Mouse (Mus musculus): ENCODE results near the gene B3galt6. TPM values are rescaled to one million over a fixed set of nuclear protein-coding genes. Genes with fewer than 3 reads are reported as not detected.

The B3galt6 gene
- polyA plus RNA-seq, 1 experiment from 2014 or later = 18.9 TPM

DNA sequence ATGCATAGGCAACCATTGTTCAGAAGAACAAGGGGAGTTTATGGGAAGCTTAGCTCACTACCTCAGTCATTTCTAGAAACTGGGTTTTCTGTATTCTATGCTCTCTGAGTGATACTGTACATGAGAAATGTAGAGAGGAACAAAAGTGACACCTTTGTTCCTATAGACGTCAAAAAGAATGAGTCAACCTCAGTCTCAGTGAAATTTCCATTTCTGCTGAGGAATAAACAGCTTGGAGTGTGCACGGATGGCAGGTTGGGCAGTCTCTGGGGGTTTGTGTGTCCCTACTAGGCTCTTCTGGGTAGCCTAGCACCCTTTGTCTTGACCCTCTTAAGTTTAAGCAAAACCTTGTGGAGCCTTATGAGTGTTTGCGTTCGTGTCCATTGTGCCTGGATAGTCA lies 15.9 kb upstream of the B3galt6 start:
- peaks cover 12% of the 10 kb centered on the region for H3K36me3 ChIP-seq (ENCODE audit: control insufficient read depth, insufficient read depth, low read length)
- WGBS = 91% methylated on average over 4 of the region's 4 CpGs
- H3K27ac ChIP-seq (ENCODE audit: low read depth, low read length) = no peak overlapping the region
- ATAC-seq (ENCODE audit: insufficient read depth, low FRiP score, low TSS enrichment) = no peak
- no peaks in the 10 kb centered on the region for H3K27me3 ChIP-seq (ENCODE audit: control insufficient read depth, insufficient read depth, low read length)
- no peak overlapping the region for H3K4me3 ChIP-seq (ENCODE audit: low read depth, low read length)
- H3K9me3 ChIP-seq (ENCODE audit: control insufficient read depth, low read length) = no peaks in the 10 kb centered on the region
- no peaks in the 10 kb centered on the region for H3K4me1 ChIP-seq (ENCODE audit: control insufficient read depth, insufficient read depth, low read length)
- DNase-seq (ENCODE audit: low spot score) = no peak
- no peak overlapping the region for H3K9ac ChIP-seq (ENCODE audit: low read length)
- no peak overlapping the region for H3K4me2 ChIP-seq (ENCODE audit: low read depth)

DNA sequence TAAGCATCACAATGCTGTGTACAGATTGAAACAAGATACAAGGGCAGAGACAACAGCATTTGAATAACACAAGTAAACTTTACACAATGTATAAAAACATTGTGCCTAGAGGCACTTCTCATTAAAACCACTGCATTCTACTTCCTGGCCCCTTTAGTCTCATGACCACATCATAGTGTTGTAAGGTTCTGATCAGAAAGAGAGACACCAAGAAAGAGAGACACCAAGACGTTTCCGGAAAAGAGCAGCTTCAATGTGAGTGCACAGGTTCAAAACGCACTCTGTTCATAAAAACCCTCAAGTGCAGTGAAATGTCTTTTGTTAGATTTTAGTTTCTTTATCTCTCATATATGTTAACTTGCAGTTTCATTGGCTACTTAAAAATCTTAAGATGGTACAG lies 11.7 kb upstream of the B3galt6 start:
- WGBS = 91% methylated on average over 3 of the region's 3 CpGs
- Histone ChIP-seq H3K9me3 (ENCODE audit: control insufficient read depth, low read length) (no peaks in the 10 kb centered on the region), H3K36me3 (ENCODE audit: control insufficient read depth, insufficient read depth, low read length) (peaks cover 18% of the 10 kb centered on the region), H3K27ac (ENCODE audit: low read depth, low read length) (no peak overlapping the region), H3K4me1 (ENCODE audit: control insufficient read depth, insufficient read depth, low read length) (no peaks in the 10 kb centered on the region), H3K4me2 (ENCODE audit: low read depth) (no peak overlapping the region), H3K9ac (ENCODE audit: low read length) (no peak overlapping the region), H3K27me3 (ENCODE audit: control insufficient read depth, insufficient read depth, low read length) (no peaks in the 10 kb centered on the region), H3K4me3 (ENCODE audit: low read depth, low read length) (no peak overlapping the region)
- ATAC-seq (ENCODE audit: insufficient read depth, low FRiP score, low TSS enrichment) (no peak), DNase-seq (ENCODE audit: low spot score) (no peak)

DNA sequence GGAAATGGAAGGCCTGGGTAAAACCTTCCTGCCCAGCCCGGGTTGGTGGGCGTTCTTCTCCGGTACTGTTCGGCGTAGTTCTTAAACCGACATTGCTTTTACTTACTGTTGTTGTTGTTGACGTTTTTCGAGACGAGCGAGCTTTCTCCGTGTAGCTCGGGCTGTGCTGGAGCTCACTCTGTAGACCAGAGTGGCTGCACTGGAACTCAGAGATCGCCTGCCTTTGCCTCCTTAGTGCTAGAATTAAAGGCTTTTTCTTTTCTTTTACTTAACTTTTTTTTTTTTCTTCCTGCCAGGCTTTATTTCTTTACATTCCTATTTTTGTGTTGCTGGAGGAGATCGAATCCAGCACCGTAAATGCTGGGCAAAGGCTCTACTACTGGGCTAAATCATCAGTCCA lies 1.2 kb upstream of the B3galt6 start:
- H3K9ac ChIP-seq (ENCODE audit: low read length) = peak overlapping the region; percentile 75
- H3K4me1 ChIP-seq (ENCODE audit: control insufficient read depth, insufficient read depth, low read length) = peaks cover 20% of the 10 kb centered on the region
- ATAC-seq (ENCODE audit: insufficient read depth, low FRiP score, low TSS enrichment) = no peak
- peak overlapping the region; percentile 0; the same call in 1 of the 2 replicates for H3K27ac ChIP-seq (ENCODE audit: low read depth, low read length)
- H3K4me3 ChIP-seq (ENCODE audit: low read depth, low read length) = peak overlapping the region; percentile 48
- WGBS = 6% methylated on average over 15 of the region's 15 CpGs
- peak overlapping the region; percentile 51 for H3K4me2 ChIP-seq (ENCODE audit: low read depth)
- DNase-seq (ENCODE audit: low spot score) = peak; percentile 22
- peaks cover 3% of the 10 kb centered on the region for H3K36me3 ChIP-seq (ENCODE audit: control insufficient read depth, insufficient read depth, low read length)
- H3K9me3 ChIP-seq (ENCODE audit: control insufficient read depth, low read length) = no peaks in the 10 kb centered on the region
- no peaks in the 10 kb centered on the region for H3K27me3 ChIP-seq (ENCODE audit: control insufficient read depth, insufficient read depth, low read length)

DNA sequence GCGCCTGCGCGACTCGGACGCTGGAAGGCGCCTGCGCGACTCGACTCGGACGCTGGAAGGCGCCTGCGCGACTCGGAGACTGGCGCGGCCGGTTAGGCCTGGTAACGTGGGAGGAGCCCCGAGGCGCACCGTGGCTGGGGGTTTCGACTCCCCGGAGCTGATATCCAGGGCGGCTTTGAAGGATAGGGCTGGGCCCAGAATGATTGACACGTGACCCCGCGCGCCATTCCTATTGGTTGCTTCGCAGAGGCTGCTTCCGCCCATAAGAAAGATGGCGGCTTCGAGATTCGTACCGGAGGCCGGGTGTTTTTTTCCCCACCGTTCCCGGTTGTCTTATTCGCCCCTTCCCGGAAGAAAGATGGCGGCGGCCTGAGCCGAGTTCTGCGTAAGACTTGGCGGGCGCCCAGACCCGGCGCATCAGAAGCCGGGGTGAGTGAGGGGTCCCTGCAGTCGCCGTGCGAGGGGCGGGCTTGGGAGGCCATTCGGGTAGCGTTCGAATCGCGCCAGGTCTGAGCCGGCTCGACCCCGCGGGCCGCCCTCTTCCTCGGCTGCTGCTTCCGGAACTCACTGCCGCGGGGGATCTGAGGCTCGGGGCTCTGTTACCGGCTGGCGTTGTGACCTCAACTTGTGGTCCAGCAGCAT lies 578 bp upstream of the B3galt6 start:
- ATAC-seq (ENCODE audit: insufficient read depth, low FRiP score, low TSS enrichment) (peak; percentile 85), DNase-seq (ENCODE audit: low spot score) (peak; percentile 94)
- H3K4me2 ChIP-seq (ENCODE audit: low read depth) = peak overlapping the region; percentile 51
- H3K9me3 ChIP-seq (ENCODE audit: control insufficient read depth, low read length) = no peaks in the 10 kb centered on the region
- H3K36me3 ChIP-seq (ENCODE audit: control insufficient read depth, insufficient read depth, low read length) = peaks cover 3% of the 10 kb centered on the region
- WGBS = under 1% methylated on average over 70 of the region's 70 CpGs
- peaks cover 20% of the 10 kb centered on the region for H3K4me1 ChIP-seq (ENCODE audit: control insufficient read depth, insufficient read depth, low read length)
- peak overlapping the region; percentile 48 for H3K4me3 ChIP-seq (ENCODE audit: low read depth, low read length)
- no peaks in the 10 kb centered on the region for H3K27me3 ChIP-seq (ENCODE audit: control insufficient read depth, insufficient read depth, low read length)
- H3K27ac ChIP-seq (ENCODE audit: low read depth, low read length) = peak overlapping the region; percentile 86
- peak overlapping the region; percentile 75 for H3K9ac ChIP-seq (ENCODE audit: low read length)

DNA sequence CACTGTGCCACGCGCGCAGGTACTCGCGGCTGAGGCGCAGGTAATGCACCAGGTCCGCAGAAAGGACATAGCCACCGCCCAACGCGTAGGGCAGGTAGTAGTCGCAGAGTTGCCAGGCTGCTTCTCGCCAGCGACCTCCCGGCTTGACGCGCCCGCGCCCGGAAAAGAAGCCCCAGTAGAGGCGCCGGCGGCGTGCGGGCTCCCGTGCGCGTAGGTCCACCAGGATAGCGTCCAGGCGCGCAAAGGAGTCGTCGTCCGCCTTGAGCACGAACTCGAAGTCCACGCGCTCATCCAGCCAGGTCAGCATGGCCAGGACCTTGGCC lies 580 bp downstream of the B3galt6 start:
- H3K4me1 ChIP-seq (ENCODE audit: control insufficient read depth, insufficient read depth, low read length) = peaks cover 20% of the 10 kb centered on the region
- peak overlapping the region; percentile 82 for H3K9ac ChIP-seq (ENCODE audit: low read length)
- H3K9me3 ChIP-seq (ENCODE audit: control insufficient read depth, low read length) = no peaks in the 10 kb centered on the region
- peak overlapping the region; percentile 92 for H3K4me2 ChIP-seq (ENCODE audit: low read depth)
- peak overlapping the region; percentile 48 for H3K4me3 ChIP-seq (ENCODE audit: low read depth, low read length)
- ATAC-seq (ENCODE audit: insufficient read depth, low FRiP score, low TSS enrichment) (peak; percentile 4; the same call in 1 of the 2 replicates), DNase-seq (ENCODE audit: low spot score) (no peak)
- H3K27me3 ChIP-seq (ENCODE audit: control insufficient read depth, insufficient read depth, low read length) = no peaks in the 10 kb centered on the region
- H3K27ac ChIP-seq (ENCODE audit: low read depth, low read length) = peak overlapping the region; percentile 89
- no peaks in the 10 kb centered on the region; the same call in 1 of the 2 replicates for H3K36me3 ChIP-seq (ENCODE audit: control insufficient read depth, insufficient read depth, low read length)
- WGBS = 27% methylated on average over 37 of the region's 37 CpGs

DNA sequence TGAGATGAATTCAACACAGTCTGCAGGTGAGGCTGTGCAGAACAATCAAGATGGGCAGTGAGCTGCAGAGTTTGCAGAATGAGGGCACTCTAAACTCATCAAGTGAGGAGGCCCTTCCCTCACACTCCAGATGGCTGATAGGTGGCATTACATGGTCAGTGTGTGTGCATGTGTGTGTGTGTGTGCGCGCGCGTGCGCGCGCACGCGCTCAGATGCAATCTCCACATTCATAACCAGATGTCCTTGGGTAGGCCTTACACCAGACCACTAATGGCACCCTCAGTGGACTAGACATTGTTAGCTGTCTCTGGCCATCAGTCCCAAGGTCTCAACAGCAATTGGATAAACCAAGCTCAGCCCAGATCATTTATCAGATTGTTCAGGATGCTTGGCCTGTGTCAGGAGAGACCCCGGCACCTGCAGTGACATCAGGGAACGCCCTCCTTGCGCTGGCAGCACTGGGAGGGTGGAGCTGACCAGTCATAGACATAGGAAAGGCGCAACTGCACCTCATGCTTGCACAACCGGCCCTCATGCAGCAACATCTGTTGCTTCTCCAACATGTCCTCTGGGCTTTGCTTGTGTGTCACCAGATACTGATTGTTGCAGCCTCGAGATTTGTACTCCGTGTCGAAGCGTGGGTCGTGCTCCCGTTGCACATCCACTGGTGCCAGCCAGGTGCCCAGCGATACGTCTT lies 1.1 kb downstream of the B3galt6 start:
- Histone ChIP-seq H3K27ac (ENCODE audit: low read depth, low read length) (no peak overlapping the region), H3K4me2 (ENCODE audit: low read depth) (peak overlapping the region; percentile 92), H3K4me3 (ENCODE audit: low read depth, low read length) (peak overlapping the region; percentile 48), H3K9me3 (ENCODE audit: control insufficient read depth, low read length) (no peaks in the 10 kb centered on the region), H3K4me1 (ENCODE audit: control insufficient read depth, insufficient read depth, low read length) (peaks cover 20% of the 10 kb centered on the region), H3K9ac (ENCODE audit: low read length) (peak overlapping the region; percentile 82), H3K36me3 (ENCODE audit: control insufficient read depth, insufficient read depth, low read length) (no peaks in the 10 kb centered on the region; the same call in 1 of the 2 replicates), H3K27me3 (ENCODE audit: control insufficient read depth, insufficient read depth, low read length) (no peaks in the 10 kb centered on the region)
- DNase-seq (ENCODE audit: low spot score) (no peak), ATAC-seq (ENCODE audit: insufficient read depth, low FRiP score, low TSS enrichment) (no peak)
- WGBS = 90% methylated on average over 22 of the region's 22 CpGs

DNA sequence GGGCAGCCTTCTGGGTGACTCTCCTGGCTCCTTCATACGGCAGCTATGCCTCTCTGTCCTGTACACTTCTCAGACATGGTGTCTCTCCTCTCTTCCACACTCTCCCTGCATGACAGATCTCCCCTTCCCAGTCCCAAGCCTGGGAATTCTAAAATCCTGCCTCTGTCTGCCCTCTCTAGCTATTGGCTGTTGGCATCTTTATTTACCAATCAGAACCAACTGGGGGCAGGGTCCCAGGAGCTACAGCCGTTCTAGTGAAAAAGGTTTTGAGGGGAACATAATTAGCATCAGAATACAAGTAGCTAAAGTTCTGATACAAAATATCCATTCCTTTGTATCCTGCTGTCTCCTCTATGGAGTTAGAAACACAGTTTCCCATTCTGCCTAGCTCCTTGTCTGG lies 8.7 kb downstream of the B3galt6 start:
- Histone ChIP-seq H3K9ac (ENCODE audit: low read length) (no peak overlapping the region), H3K9me3 (ENCODE audit: control insufficient read depth, low read length) (no peaks in the 10 kb centered on the region), H3K4me3 (ENCODE audit: low read depth, low read length) (no peak overlapping the region), H3K36me3 (ENCODE audit: control insufficient read depth, insufficient read depth, low read length) (no peaks in the 10 kb centered on the region), H3K4me1 (ENCODE audit: control insufficient read depth, insufficient read depth, low read length) (no peaks in the 10 kb centered on the region), H3K27ac (ENCODE audit: low read depth, low read length) (no peak overlapping the region), H3K4me2 (ENCODE audit: low read depth) (no peak overlapping the region), H3K27me3 (ENCODE audit: control insufficient read depth, insufficient read depth, low read length) (no peaks in the 10 kb centered on the region)
- no peak for ATAC-seq (ENCODE audit: insufficient read depth, low FRiP score, low TSS enrichment)
- 25% methylated on average over 2 of the region's 2 CpGs for WGBS
- no peak for DNase-seq (ENCODE audit: low spot score)

DNA sequence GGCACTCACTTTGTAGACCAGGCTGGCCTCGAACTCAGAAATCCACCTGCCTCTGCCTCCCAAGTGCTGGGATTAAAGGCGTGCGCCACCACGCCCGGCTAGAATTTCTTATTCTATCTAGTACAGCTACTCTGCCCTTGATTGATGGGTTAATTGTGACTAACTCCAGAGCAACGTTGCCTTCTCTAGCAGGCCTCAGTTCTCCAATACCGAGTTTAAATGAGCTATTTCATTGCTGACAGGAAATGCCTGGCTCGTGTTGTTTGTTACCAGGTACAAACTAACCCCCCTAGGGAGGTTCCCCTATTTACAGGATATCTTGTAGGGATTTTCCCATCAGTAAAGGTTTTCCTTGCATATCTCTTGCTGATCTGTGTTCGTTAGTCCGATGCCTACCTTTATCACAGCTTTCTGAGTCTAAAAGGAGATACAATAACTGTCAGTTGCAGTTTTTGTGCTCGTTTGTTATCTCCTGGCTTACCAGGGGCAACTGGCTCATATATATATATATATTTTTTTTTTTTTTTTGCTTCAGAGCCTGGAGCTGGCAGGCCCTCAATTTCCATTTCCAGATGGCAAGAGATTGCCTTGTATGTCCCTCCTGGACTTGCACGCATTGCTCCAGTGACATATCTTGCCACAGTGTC lies 10.9 kb downstream of the B3galt6 start:
- Histone ChIP-seq H3K27me3 (ENCODE audit: control insufficient read depth, insufficient read depth, low read length) (no peaks in the 10 kb centered on the region), H3K36me3 (ENCODE audit: control insufficient read depth, insufficient read depth, low read length) (no peaks in the 10 kb centered on the region), H3K9me3 (ENCODE audit: control insufficient read depth, low read length) (no peaks in the 10 kb centered on the region), H3K4me3 (ENCODE audit: low read depth, low read length) (no peak overlapping the region), H3K27ac (ENCODE audit: low read depth, low read length) (no peak overlapping the region), H3K4me2 (ENCODE audit: low read depth) (no peak overlapping the region), H3K9ac (ENCODE audit: low read length) (no peak overlapping the region), H3K4me1 (ENCODE audit: control insufficient read depth, insufficient read depth, low read length) (no peaks in the 10 kb centered on the region)
- no peak for ATAC-seq (ENCODE audit: insufficient read depth, low FRiP score, low TSS enrichment)
- 85% methylated on average over 12 of the region's 12 CpGs for WGBS
- DNase-seq (ENCODE audit: low spot score) = no peak

All from neural tube, embryonic 11.5 days (tissue).